Mouse (Mus musculus): ENCODE measurements around the gene Ppp4r3b. TPM values are rescaled to one million over a fixed set of nuclear protein-coding genes. Genes with fewer than 3 reads are reported as not detected.

The Ppp4r3b gene
- polyA plus RNA-seq, 1 experiment from 2014 or later, result 41.1 TPM

Other genes starting within 250 kb of the Ppp4r3b start
- 34.8 and 38.6 TPM in 2 replicates for gene Pnpt1, start 42.1 kb upstream of the Ppp4r3b start, polyA plus RNA-seq (2015; fragmentation: Nextera tagmentation; extraction: Ambion mirVana)
- 40.5 and 41.3 TPM in 2 replicates for gene Cfap36, start 74.5 kb downstream of the Ppp4r3b start, polyA plus RNA-seq (2015; fragmentation: Nextera tagmentation; extraction: Ambion mirVana)
- 18.1 and 20.7 TPM in 2 replicates for gene Ccdc88a, start 200.8 kb downstream of the Ppp4r3b start, polyA plus RNA-seq (2015; fragmentation: Nextera tagmentation; extraction: Ambion mirVana)

Measured in heart, embryonic 13.5 days (tissue).